Mouse (Mus musculus) gastrocnemius, postnatal 4 days (tissue): ENCODE data around the gene Ssh2. TPM values are rescaled to one million over a fixed set of nuclear protein-coding genes. Genes with fewer than 3 reads are reported as not detected.

Source experiments
- DNase-seq, 2 experiments: peaks; one replicate each; pipeline ENCODE4 v3.0.0; 2021 to 2022; ENCODE audit warnings: low spot score in 2 of 2, mixed read lengths in 2 of 2
- total RNA-seq, 2 experiments: library from RNA; stranded (reverse); gene quantifications; 2 replicates each; pipeline ENCODE4 v1.2.3; 2021

Gene Ssh2
- total RNA-seq, 2 experiments from 2014 or later: 29.1 to 35.9 TPM

DNA sequence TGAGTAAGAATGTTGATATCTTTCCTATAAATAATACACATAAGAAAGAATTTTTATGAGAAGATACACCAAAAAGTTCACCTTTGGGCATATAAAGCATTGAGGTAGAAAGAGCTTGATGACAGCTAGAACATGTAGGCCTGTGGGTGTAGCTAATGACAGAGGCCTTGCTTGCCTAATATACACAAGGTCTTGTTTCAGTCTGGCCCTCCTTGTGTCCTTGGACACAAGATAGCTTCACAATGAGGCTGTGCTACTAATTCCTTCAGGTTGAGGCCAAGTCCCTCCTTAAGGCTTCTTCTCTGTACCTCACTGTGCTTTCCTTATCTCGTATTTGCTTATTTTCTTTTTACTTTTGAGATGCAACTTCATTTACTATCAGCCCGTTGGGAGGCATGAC, 114.4 kb downstream of the Ssh2 start:
- no peak for DNase-seq

GRCm38 (mm10) chr11:77347273-77347672, 131.2 kb downstream of the Ssh2 start:
- DNase-seq: no peak

DNA sequence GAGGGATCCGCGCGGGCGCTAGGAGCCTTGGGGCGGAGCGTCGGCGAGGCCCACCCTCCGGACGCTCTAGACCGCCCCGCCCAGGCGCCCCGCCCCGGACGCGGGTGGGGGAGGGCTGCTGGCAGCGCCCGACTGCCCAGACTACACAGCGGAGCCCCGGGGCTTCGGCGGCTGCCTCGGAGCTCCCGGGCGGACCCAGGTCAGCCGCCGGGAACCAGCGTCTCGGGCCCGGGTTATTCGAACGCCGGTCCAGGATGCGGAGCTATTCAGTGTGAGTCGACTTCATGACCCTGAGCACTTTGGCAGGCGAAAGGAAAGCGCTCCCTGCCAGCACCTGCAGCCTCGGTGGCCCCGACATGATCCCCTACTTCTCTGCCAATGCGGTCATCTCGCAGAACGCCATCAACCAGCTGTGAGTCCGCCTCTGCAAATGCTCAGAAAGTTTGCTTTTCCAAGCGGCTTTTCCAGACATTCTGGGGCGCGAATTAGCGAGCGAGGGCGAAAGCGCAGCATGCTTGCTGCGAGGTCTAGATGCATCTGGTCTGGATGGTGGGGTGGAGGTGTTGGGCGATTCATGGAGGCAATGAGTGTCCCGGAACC, 132.2 kb downstream of the Ssh2 start:
- peak; percentile 82 to 91 for DNase-seq

GRCm38 (mm10) chr11:77348985-77349384, 132.9 kb downstream of the Ssh2 start:
- DNase-seq: no peak

- DNase-seq: no peak
Measured at GRCm38 (mm10) chr11:77349698-77350097, 133.6 kb downstream of the Ssh2 start.

GRCm38 (mm10) chr11:77355055-77355454, 139.0 kb downstream of the Ssh2 start:
- DNase-seq: no peak

- DNase-seq: no peak
Measured at GRCm38 (mm10) chr11:77357839-77358238, 141.8 kb downstream of the Ssh2 start.

- no peak for DNase-seq
Measured at GRCm38 (mm10) chr11:77363476-77363875, 147.4 kb downstream of the Ssh2 start.

GRCm38 (mm10) chr11:77364376-77364775, 148.3 kb downstream of the Ssh2 start:
- DNase-seq: no peak

GRCm38 (mm10) chr11:77365706-77366386, 149.8 kb downstream of the Ssh2 start:
- no peak for DNase-seq

DNA sequence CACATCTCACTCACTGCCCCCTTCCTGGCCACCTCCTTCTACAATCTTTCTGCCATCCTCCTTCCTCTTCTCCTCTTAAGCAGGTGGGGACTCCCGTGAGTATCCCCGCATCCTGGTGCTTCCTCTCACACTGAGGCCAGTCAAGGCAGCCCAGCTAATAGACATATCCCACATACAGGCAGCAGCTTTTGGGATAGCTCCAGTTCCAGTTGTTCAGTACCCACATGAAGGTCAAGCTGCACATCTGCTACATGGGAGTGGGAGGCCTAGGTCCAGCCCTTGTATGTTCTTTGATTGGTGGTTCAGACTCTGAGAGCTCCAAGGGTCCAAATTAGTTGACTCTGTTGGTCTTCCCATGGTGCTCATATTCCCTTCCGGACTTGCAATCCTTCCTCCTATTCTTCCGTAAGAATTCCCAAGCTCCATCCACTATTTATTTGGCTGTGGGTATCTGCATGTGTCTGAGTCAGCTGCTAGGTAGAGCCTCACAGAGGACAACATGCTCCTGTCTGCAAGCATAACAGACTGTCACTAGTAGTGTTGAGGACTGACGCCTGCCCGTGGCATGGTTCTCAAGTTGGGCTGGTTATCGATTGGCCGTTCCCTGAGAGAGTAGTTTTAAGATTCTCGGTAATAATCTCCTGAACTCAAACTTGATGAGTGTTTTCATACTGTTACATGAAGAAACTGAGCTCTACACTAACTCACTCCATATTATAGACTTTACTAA, 151.6 kb downstream of the Ssh2 start:
- no peak for DNase-seq

DNA sequence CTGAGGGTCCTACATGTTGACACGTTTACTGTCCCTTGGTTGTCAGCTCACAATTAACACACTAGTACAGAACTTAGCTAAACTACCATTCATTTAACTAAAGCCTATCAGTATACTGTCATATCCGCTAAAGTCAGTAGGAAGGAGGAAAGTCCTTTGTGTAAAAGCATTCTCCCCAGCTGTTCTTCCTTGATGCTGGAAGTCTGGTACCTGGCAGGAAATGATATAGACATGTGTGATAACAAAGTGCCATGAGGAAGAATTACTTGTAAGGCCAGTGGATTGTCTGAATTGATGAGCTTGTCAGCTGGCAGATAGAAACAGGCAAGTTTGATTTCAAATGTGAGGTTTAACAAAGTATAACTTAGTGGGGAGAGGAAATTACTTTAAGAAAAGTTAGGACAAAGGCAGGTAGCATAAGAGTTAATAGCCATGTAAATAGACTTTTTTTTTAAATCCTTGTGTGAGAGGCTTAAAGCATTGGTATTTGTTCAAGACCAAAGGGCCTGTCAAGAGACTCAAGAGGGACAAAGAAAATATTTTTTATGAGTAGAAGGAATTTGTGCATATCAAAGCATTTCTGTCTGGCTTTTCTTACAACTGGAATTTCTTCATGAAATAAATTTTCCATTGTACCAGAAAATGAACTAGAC, 153.2 kb downstream of the Ssh2 start:
- no peak for DNase-seq

GRCm38 (mm10) chr11:77369841-77370191, 153.7 kb downstream of the Ssh2 start:
- DNase-seq: no peak

DNA sequence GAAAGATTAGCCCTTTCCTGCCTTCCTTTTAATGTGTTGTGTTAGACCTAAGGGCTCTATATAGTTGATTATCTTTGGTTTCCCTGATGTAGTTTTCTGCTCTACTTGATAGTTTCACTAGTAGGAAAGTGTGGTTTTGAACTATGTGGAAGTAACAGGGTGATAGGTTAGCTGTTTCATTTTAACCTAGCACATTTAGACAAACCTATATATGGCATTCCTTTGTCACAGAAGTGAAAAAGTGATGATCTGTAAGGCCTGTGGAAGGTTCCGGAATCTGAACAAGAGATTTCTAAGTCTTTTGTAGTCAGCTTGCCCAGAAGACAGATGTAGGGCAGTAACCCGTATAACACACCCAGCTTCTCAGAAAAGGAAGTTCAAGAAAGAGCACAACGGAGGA, 155.0 kb downstream of the Ssh2 start:
- no peak for DNase-seq

GRCm38 (mm10) chr11:77371696-77372095, 155.6 kb downstream of the Ssh2 start:
- no peak for DNase-seq

DNA sequence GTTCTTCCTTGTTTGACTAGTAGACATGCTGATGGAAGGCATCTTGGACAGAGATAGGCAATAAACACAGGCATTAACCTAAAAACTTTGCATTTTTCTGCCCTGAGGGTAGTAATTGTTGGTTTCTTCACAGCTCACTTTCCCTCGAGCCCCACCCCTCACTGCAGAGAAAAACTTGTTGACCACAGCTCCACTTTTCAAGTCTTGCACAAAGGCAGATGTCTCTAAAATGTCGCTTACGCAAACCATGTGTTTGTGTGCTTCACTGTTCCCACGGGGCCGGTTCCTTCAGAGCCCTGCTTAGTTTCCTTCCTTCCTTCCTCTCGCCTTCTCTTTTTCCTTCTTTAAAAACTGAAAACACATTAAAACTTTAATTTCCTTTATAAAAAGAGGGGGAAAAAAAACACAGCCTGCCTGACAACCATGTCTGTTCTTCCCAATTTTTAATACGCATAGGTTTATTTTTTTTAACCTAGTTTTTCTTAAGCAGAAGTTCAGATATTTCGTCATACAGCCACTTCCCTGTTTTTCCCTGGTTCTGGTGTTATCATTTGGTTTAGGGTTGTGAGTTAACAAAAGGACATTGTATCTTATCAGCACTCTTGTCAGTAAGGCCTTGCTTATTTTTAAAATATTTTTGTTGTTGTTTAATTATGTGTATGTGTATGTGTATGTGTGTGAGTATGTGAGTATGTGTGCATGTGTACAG, 156.3 kb downstream of the Ssh2 start:
- peak in 1 of 2 experiments; percentile 26 for DNase-seq

- DNase-seq: no peak
Measured at GRCm38 (mm10) chr11:77378622-77379021, 162.5 kb downstream of the Ssh2 start.

DNA sequence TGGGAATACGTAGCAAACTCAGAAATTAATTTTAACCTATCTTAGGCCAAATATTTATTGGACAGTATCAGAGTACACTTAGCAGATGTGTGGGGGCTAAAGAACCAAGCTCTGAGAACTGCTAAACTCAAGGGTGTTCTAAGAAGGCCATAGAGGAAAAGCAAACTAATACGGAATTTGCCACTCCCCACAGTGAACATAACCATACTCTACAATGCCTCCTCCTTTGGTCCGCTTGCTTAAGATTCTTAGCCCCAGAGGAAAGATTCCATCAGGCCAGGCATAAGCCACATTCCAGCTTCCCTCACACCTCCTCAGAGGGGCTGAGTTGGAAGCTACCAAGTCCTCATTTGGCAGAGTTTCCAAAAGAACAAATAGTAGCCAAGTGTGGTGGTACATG, 165.1 kb downstream of the Ssh2 start:
- DNase-seq: no peak

GRCm38 (mm10) chr11:77384151-77384550, 168.1 kb downstream of the Ssh2 start:
- no peak for DNase-seq

DNA sequence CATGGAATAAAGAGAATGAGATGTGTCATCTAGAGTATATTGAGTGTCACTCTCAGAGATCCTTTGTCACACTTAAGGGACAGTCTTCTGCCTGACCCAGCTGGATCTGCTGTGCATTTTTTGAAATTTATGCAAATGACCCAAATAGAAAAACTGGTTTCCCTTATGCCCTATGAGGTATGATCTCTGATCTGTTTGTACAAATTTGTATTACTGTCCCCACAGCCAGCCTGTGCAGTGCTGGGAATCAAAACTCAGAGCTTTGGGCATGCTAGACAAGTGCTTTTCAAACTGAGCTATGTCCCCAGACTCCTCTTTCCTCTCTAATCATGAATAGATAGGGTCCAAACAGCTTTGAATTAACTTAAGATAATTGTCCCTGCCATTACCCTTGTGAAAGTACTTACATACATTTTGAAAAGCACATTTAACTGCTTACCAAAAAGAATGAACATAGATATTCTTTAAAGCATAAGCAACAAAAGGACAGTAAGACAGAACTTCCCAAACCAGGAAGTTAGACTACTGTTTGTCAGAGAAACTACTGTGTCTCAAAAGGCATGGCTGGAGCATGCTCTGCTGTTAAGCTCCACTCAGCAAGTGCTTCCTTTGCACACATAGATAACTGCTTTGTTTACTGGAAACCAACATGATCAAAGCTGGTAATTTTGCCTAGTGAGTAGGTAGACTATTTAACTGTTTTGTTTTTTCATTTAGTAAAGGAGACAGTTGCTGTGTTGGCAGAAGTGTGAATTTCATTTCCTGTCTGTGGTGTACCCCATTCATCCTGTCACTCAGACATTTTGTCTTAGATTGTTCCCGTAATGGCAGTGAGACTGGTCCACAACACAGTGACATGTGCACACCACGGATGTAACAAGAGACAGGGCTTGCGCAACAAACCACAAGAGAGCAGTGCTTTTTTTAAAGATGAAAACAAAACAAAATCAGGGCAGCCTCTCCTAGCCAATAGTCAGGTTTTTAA, 169.9 kb downstream of the Ssh2 start:
- no peak for DNase-seq
